Mouse (Mus musculus): ENCODE results near the gene Parvb. TPM values are rescaled to one million over a fixed set of nuclear protein-coding genes. Genes with fewer than 3 reads are reported as not detected.

Parvb gene
- polyA plus RNA-seq, 1 experiment from 2014 or later, result 2.8 TPM

- Histone ChIP-seq H3K4me3 (ENCODE audit: low read depth, low read length) (no peak overlapping the region), H3K9me3 (ENCODE audit: control insufficient read depth) (no peaks in the 10 kb centered on the region), H3K4me2 (replicated peaks; ENCODE audit: low read depth) (no peak overlapping the region), H3K9ac (ENCODE audit: low read depth, low read length) (no peak overlapping the region), H3K4me1 (replicated peaks; ENCODE audit: control insufficient read depth, insufficient read depth, low read length) (no peaks in the 10 kb centered on the region), H3K36me3 (ENCODE audit: control insufficient read depth, insufficient read depth) (no peaks in the 10 kb centered on the region), H3K27me3 (replicated peaks; ENCODE audit: control insufficient read depth, insufficient read depth, low read length) (no peaks in the 10 kb centered on the region), H3K27ac (ENCODE audit: low read depth, low read length) (no peak overlapping the region)
- ATAC-seq, result no peak
- WGBS, result 88% methylated on average over 5 of the region's 5 CpGs
- TF ChIP-seq CTCF (IDR thresholded peaks at IDR 0.05; ENCODE audit: low read depth), result no peak
These were observed 59.3 kb downstream of the Parvb start for GRCm38 (mm10) chr15:84291097-84291496.

- WGBS, result 83% methylated on average over 12 of the region's 12 CpGs
- no peaks in the 10 kb centered on the region for H3K9me3 ChIP-seq (ENCODE audit: control insufficient read depth)
- no peak overlapping the region for H3K4me2 ChIP-seq (replicated peaks; ENCODE audit: low read depth)
- H3K36me3 ChIP-seq (ENCODE audit: control insufficient read depth, insufficient read depth), result no peaks in the 10 kb centered on the region
- TF ChIP-seq CTCF (IDR thresholded peaks at IDR 0.05; ENCODE audit: low read depth), result no peak
- H3K4me3 ChIP-seq (ENCODE audit: low read depth, low read length), result no peak overlapping the region
- H3K27ac ChIP-seq (ENCODE audit: low read depth, low read length), result no peak overlapping the region
- ATAC-seq, result no peak
- H3K27me3 ChIP-seq (replicated peaks; ENCODE audit: control insufficient read depth, insufficient read depth, low read length), result no peaks in the 10 kb centered on the region
- H3K9ac ChIP-seq (ENCODE audit: low read depth, low read length), result no peak overlapping the region
- no peaks in the 10 kb centered on the region for H3K4me1 ChIP-seq (replicated peaks; ENCODE audit: control insufficient read depth, insufficient read depth, low read length)
These were observed 61.7 kb downstream of the Parvb start for GRCm38 (mm10) chr15:84293590-84293989.

GRCm38 (mm10) chr15:84294391-84294790 is 62.5 kb downstream of the Parvb start:
- Histone ChIP-seq H3K9ac (ENCODE audit: low read depth, low read length) (no peak overlapping the region), H3K4me3 (ENCODE audit: low read depth, low read length) (no peak overlapping the region), H3K27me3 (replicated peaks; ENCODE audit: control insufficient read depth, insufficient read depth, low read length) (no peaks in the 10 kb centered on the region), H3K9me3 (ENCODE audit: control insufficient read depth) (no peaks in the 10 kb centered on the region), H3K36me3 (ENCODE audit: control insufficient read depth, insufficient read depth) (no peaks in the 10 kb centered on the region), H3K4me1 (replicated peaks; ENCODE audit: control insufficient read depth, insufficient read depth, low read length) (no peaks in the 10 kb centered on the region), H3K27ac (ENCODE audit: low read depth, low read length) (no peak overlapping the region), H3K4me2 (replicated peaks; ENCODE audit: low read depth) (no peak overlapping the region)
- ATAC-seq, result no peak
- WGBS, result 90% methylated on average over 8 of the region's 9 CpGs
- no peak for TF ChIP-seq CTCF (IDR thresholded peaks at IDR 0.05; ENCODE audit: low read depth)

- H3K27me3 ChIP-seq (replicated peaks; ENCODE audit: control insufficient read depth, insufficient read depth, low read length), result no peaks in the 10 kb centered on the region
- H3K36me3 ChIP-seq (ENCODE audit: control insufficient read depth, insufficient read depth), result no peaks in the 10 kb centered on the region
- TF ChIP-seq CTCF (IDR thresholded peaks at IDR 0.05; ENCODE audit: low read depth), result no peak
- 73% methylated on average over 10 of the region's 10 CpGs for WGBS
- no peaks in the 10 kb centered on the region for H3K4me1 ChIP-seq (replicated peaks; ENCODE audit: control insufficient read depth, insufficient read depth, low read length)
- no peak overlapping the region for H3K4me3 ChIP-seq (ENCODE audit: low read depth, low read length)
- ATAC-seq, result no peak
- no peak overlapping the region for H3K9ac ChIP-seq (ENCODE audit: low read depth, low read length)
- H3K4me2 ChIP-seq (replicated peaks; ENCODE audit: low read depth), result no peak overlapping the region
- no peaks in the 10 kb centered on the region for H3K9me3 ChIP-seq (ENCODE audit: control insufficient read depth)
- H3K27ac ChIP-seq (ENCODE audit: low read depth, low read length), result no peak overlapping the region
These were observed 63.4 kb downstream of the Parvb start for GRCm38 (mm10) chr15:84295225-84295624.

GRCm38 (mm10) chr15:84297454-84297853 is 65.6 kb downstream of the Parvb start:
- H3K27ac ChIP-seq (ENCODE audit: low read depth, low read length), result no peak overlapping the region
- no peak overlapping the region for H3K4me3 ChIP-seq (ENCODE audit: low read depth, low read length)
- H3K36me3 ChIP-seq (ENCODE audit: control insufficient read depth, insufficient read depth), result no peaks in the 10 kb centered on the region
- H3K4me1 ChIP-seq (replicated peaks; ENCODE audit: control insufficient read depth, insufficient read depth, low read length), result no peaks in the 10 kb centered on the region
- TF ChIP-seq CTCF (IDR thresholded peaks at IDR 0.05; ENCODE audit: low read depth), result no peak
- H3K27me3 ChIP-seq (replicated peaks; ENCODE audit: control insufficient read depth, insufficient read depth, low read length), result no peaks in the 10 kb centered on the region
- H3K9ac ChIP-seq (ENCODE audit: low read depth, low read length), result no peak overlapping the region
- no peak for ATAC-seq
- 42% methylated on average over 8 of the region's 8 CpGs for WGBS
- no peaks in the 10 kb centered on the region for H3K9me3 ChIP-seq (ENCODE audit: control insufficient read depth)
- no peak overlapping the region for H3K4me2 ChIP-seq (replicated peaks; ENCODE audit: low read depth)

- TF ChIP-seq CTCF (IDR thresholded peaks at IDR 0.05; ENCODE audit: low read depth), result no peak
- Histone ChIP-seq H3K27me3 (replicated peaks; ENCODE audit: control insufficient read depth, insufficient read depth, low read length) (no peaks in the 10 kb centered on the region), H3K4me3 (ENCODE audit: low read depth, low read length) (no peak overlapping the region), H3K27ac (ENCODE audit: low read depth, low read length) (no peak overlapping the region), H3K36me3 (ENCODE audit: control insufficient read depth, insufficient read depth) (no peaks in the 10 kb centered on the region), H3K9me3 (ENCODE audit: control insufficient read depth) (no peaks in the 10 kb centered on the region), H3K4me2 (replicated peaks; ENCODE audit: low read depth) (no peak overlapping the region), H3K9ac (ENCODE audit: low read depth, low read length) (no peak overlapping the region), H3K4me1 (replicated peaks; ENCODE audit: control insufficient read depth, insufficient read depth, low read length) (no peaks in the 10 kb centered on the region)
- WGBS, result 48% methylated on average over 13 of the region's 13 CpGs
- no peak for ATAC-seq
These were observed 67.0 kb downstream of the Parvb start for GRCm38 (mm10) chr15:84298804-84299370.

All from intestine, postnatal 0 days (tissue).